Mouse (Mus musculus) midbrain, embryonic 11.5 days (tissue): ENCODE data around the gene Tmprss6. TPM values are rescaled to one million over a fixed set of nuclear protein-coding genes. Genes with fewer than 3 reads are reported as not detected.

Experiments used
- ATAC-seq: fragments of 200-750 bp; cut with Nextera tagmentation; 2 replicates; pipeline ENCODE4 v1.8.0; 2017; ENCODE audit warnings: moderate TSS enrichment, moderate library complexity; ENCODE audit not compliant: low FRiP score
- DNase-seq: peaks from one replicate; pipeline ENCODE4 v3.0.0; 2015; ENCODE audit warnings: low spot score; ENCODE audit errors: missing footprints
- H3K27ac ChIP-seq: fragments of 300-500 bp; sonication (generic); 2 replicates; pipeline ENCODE4 v1.5.1; 2014; ENCODE audit warnings: low read depth, low read length
- H3K27me3 ChIP-seq: fragments of 300-500 bp; sonication (generic); 2 replicates; pipeline ENCODE4 v1.6.1; 2014; ENCODE audit warnings: mild to moderate bottlenecking, low read length, moderate library complexity, mixed read lengths; ENCODE audit not compliant: control insufficient read depth, insufficient read depth
- H3K36me3 ChIP-seq: fragments of 300-500 bp; sonication (generic); 2 replicates; pipeline ENCODE4 v1.6.1; 2014; ENCODE audit warnings: mild to moderate bottlenecking, low read length, moderate library complexity, mixed read lengths; ENCODE audit not compliant: control insufficient read depth, insufficient read depth
- H3K4me1 ChIP-seq: fragments of 300-500 bp; sonication (generic); 2 replicates; pipeline ENCODE4 v1.6.1; 2014; ENCODE audit warnings: low read length; ENCODE audit not compliant: control insufficient read depth, insufficient read depth
- H3K4me2 ChIP-seq: fragments of 300-500 bp; sonication (generic); 2 replicates; pipeline ENCODE4 v1.6.1; 2014; ENCODE audit warnings: mild to moderate bottlenecking, moderate library complexity
- H3K4me3 ChIP-seq: fragments of 300-500 bp; sonication (generic); 2 replicates; pipeline ENCODE4 v1.5.1; 2014; ENCODE audit warnings: low read depth, low read length
- H3K9ac ChIP-seq: fragments of 300-500 bp; sonication (generic); 2 replicates; pipeline ENCODE4 v1.6.1; 2014; ENCODE audit warnings: low read length
- H3K9me3 ChIP-seq: fragments of 300-500 bp; sonication (generic); 2 replicates; pipeline ENCODE4 v1.6.1; 2016; ENCODE audit warnings: low read length; ENCODE audit not compliant: control insufficient read depth
- WGBS: fragments of 180-500 bp; shearing (Covaris S2); extraction: QIAGEN DNeasy Blood & Tissue Kit; methylation state at CpG from one replicate; pipeline ENCODE4 v1.1.7; 2014; 5-methylcytosine and 5-hydroxymethylcytosine counted together
- polyA plus RNA-seq: library from polyadenylated mRNA; unstranded; fragments of >200 nt; fragmentation: Nextera tagmentation; extraction: Ambion mirVana; gene quantifications from 2 replicates; pipeline ENCODE4 v1.2.1, GENCODE M21; 2014

Tmprss6 gene
- polyA plus RNA-seq, 1 experiment from 2014 or later = 0.07 TPM

DNA sequence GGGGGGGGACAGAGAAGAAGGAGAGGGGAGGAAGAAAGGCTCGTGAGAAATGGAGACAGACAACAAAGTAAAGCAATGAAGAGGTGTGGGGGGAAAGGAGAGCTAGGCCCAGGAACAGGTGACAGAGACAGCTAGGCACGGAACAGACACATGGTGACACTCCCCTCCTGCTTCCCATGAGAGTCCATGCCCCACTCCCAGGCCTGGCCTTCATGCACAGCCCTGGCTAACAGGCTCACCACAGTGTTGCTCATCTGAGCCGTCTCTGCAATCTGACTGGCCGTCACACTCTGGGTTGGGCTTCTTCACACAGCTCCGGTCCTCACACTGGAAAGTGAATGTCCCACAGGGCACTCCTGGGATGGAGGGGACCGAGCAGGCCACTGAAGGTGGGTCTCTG is 24.6 kb downstream of the Tmprss6 start:
- H3K4me2 ChIP-seq = no peak overlapping the region
- DNase-seq (no peak), ATAC-seq (no peak)
- H3K9ac ChIP-seq = no peak overlapping the region
- H3K4me3 ChIP-seq = no peak overlapping the region
- H3K27me3 ChIP-seq = no peaks in the 10 kb centered on the region
- H3K36me3 ChIP-seq = no peaks in the 10 kb centered on the region
- no peaks in the 10 kb centered on the region for H3K9me3 ChIP-seq
- H3K27ac ChIP-seq = no peak overlapping the region
- 55% methylated on average over 6 of the region's 6 CpGs for WGBS
- H3K4me1 ChIP-seq = peaks cover 6% of the 10 kb centered on the region

GRCm38 (mm10) chr15:78442231-78442630 is 26.2 kb downstream of the Tmprss6 start:
- Histone ChIP-seq H3K27me3 (no peaks in the 10 kb centered on the region), H3K36me3 (no peaks in the 10 kb centered on the region), H3K4me2 (no peak overlapping the region), H3K9me3 (no peaks in the 10 kb centered on the region), H3K4me3 (no peak overlapping the region), H3K4me1 (peaks cover 11% of the 10 kb centered on the region), H3K27ac (no peak overlapping the region), H3K9ac (no peak overlapping the region)
- 87% methylated on average over 19 of the region's 19 CpGs for WGBS
- ATAC-seq = no peak
- DNase-seq = no peak

DNA sequence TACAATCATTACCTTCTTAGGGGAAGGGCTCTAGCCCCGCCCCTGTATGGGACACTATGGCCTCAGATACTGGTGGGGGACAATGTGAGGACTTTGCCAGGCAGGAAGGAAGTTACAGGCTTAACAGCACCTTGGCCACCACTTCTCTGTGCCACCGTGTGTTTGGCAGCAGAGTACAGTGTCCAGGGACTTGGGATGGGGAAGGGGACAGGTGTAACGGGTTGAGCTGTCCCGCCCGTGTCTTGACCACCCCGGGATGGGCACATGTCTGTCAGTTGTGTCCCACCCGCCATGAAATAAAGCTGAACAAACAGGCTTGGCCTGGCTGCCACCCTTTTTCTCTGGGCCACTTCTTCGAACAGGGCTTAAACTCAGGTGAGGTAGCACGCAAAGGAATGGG is 29.5 kb downstream of the Tmprss6 start:
- peaks cover 39% of the 10 kb centered on the region for H3K4me1 ChIP-seq
- no peak overlapping the region for H3K4me3 ChIP-seq
- no peak overlapping the region for H3K4me2 ChIP-seq
- WGBS = 60% methylated on average over 9 of the region's 9 CpGs
- DNase-seq (no peak), ATAC-seq (no peak)
- H3K36me3 ChIP-seq = 0 out of 2 replicates have a peak, but pooled peaks cover 2% of the 10 kb centered on the region
- no peaks in the 10 kb centered on the region for H3K27me3 ChIP-seq
- no peaks in the 10 kb centered on the region for H3K9me3 ChIP-seq
- no peak overlapping the region for H3K9ac ChIP-seq
- H3K27ac ChIP-seq = no peak overlapping the region

- H3K27me3 ChIP-seq = no peaks in the 10 kb centered on the region
- 0 out of 2 replicates have a peak, but pooled peaks cover 4% of the 10 kb centered on the region for H3K36me3 ChIP-seq
- H3K4me1 ChIP-seq = peaks cover 37% of the 10 kb centered on the region
- ATAC-seq (no peak), DNase-seq (no peak)
- no peaks in the 10 kb centered on the region for H3K9me3 ChIP-seq
- 49% methylated on average over 8 of the region's 8 CpGs for whole genome bisulfite sequencing
- no peak overlapping the region for H3K27ac ChIP-seq
- H3K9ac ChIP-seq = no peak overlapping the region
- no peak overlapping the region for H3K4me3 ChIP-seq
- H3K4me2 ChIP-seq = no peak overlapping the region
Observed at GRCm38 (mm10) chr15:78438505-78438904, 29.9 kb downstream of the Tmprss6 start.

DNA sequence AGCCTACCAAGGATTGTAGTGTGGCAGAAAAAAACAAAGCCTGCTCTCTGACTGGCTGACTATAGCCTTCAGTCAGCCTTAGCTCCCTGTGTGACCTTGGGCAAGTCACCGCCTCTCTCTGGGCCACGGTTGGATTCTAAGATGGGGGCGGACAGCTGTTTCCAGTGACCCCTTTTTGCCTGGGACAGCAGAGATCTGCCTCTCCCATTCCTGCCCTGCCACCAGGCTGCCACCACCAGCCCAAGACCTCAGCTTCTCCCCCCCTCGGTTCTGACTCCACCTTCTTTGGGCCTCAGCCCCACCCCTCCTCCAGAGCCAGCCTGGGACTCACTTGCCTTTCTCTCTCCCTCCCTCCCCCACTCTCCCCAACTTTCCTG is 30.4 kb downstream of the Tmprss6 start:
- Histone ChIP-seq H3K27ac (no peak overlapping the region), H3K9ac (no peak overlapping the region), H3K9me3 (no peaks in the 10 kb centered on the region), H3K36me3 (0 out of 2 replicates have a peak, but pooled peaks cover 4% of the 10 kb centered on the region), H3K4me2 (no peak overlapping the region), H3K4me1 (peaks cover 37% of the 10 kb centered on the region), H3K27me3 (no peaks in the 10 kb centered on the region), H3K4me3 (no peak overlapping the region)
- no peak for DNase-seq
- ATAC-seq = no peak
- 37% methylated on average over 4 of the region's 4 CpGs for WGBS

GRCm38 (mm10) chr15:78437237-78438017 is 31.0 kb downstream of the Tmprss6 start:
- ATAC-seq = peak; percentile 24; the same call in 1 of the 2 replicates

DNA sequence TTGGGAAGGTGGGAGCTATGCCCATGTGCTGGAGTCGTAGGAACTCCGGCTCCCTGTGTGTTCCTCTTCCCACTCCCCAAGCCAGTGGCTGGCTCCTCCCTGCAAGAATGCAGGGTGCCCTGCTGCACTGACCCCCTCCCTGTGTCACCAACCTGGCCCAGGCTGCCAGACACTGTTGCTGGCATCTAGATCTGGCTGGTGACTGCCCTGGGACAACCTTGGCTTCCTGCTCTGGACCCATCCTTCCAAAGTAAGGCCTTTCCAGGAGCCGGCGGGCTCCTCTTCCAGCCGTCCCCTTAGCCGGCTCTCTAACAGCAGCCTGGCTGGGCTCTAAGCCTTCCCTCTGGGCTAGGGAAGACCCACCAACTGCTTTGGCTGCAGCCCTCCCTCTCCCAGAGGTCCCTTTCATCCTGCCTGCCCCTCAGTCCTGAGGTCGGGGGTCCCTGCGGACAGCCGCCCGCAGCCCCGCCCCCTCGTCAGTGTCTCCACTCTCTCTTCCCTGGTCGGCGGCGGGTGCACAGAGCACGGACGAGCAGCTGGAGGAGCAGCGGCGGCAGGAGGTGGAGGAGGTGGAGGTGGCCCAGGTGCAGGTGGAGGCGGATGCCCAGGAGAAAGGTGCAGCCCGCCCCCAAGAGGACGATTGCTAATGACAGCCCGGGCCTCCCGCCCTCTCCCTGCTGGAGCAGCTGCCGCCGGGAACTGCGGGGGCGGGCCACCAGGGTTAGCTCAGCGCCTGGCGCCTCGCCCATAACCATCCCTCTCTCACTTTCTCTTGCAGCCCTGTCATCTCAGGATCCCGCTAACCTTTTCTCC is 31.8 kb downstream of the Tmprss6 start:
- ATAC-seq (peak; percentile 62), DNase-seq (peak; percentile 95)
- H3K9ac ChIP-seq = peak overlapping the region; percentile 54
- H3K4me1 ChIP-seq = peaks cover 37% of the 10 kb centered on the region
- no peaks in the 10 kb centered on the region for H3K27me3 ChIP-seq
- peak overlapping the region; percentile 25 for H3K4me3 ChIP-seq
- 9% methylated on average over 22 of the region's 32 CpGs for WGBS
- no peaks in the 10 kb centered on the region for H3K9me3 ChIP-seq
- peaks cover 7% of the 10 kb centered on the region for H3K36me3 ChIP-seq
- H3K4me2 ChIP-seq = peak overlapping the region; percentile 48
- peak overlapping the region; percentile 68 for H3K27ac ChIP-seq

More at GRCm38 (mm10) chr15:78437237-78438017, 31.0 kb downstream of the Tmprss6 start:
- Histone ChIP-seq H3K9ac (peak overlapping the region; percentile 54), H3K4me2 (peak overlapping the region; percentile 48), H3K27me3 (no peaks in the 10 kb centered on the region), H3K4me3 (peak overlapping the region; percentile 25), H3K4me1 (peaks cover 37% of the 10 kb centered on the region), H3K27ac (peak overlapping the region; percentile 68), H3K36me3 (peaks cover 5% of the 10 kb centered on the region), H3K9me3 (no peaks in the 10 kb centered on the region)
- WGBS = 16% methylated on average over 23 of the region's 23 CpGs
- peak; percentile 88 for DNase-seq

- Histone ChIP-seq H3K9ac (no peak overlapping the region), H3K4me1 (peaks cover 37% of the 10 kb centered on the region), H3K9me3 (no peaks in the 10 kb centered on the region), H3K27me3 (no peaks in the 10 kb centered on the region), H3K36me3 (peaks cover 7% of the 10 kb centered on the region), H3K4me2 (no peak overlapping the region), H3K27ac (no peak overlapping the region; the same call in 1 of the 2 replicates), H3K4me3 (no peak overlapping the region)
- no peak for DNase-seq
- no peak for ATAC-seq
- 81% methylated on average over 11 of the region's 11 CpGs for WGBS
Observed at GRCm38 (mm10) chr15:78435681-78436080, 32.8 kb downstream of the Tmprss6 start.
